Mouse (Mus musculus) lung, adult 2 months (tissue): Measurements from ENCODE around the gene Apba3.

ENCODE experiments used
- CTCF ChIP-seq: fragments of 200-500 bp; IDR thresholded peaks from 2 replicates; pipeline ENCODE4 v1.5.1; 2011; ENCODE audit warnings: mild to moderate bottlenecking, low read length, control low read depth; ENCODE audit not compliant: insufficient read depth
- POLR2A ChIP-seq: fragments of 200-500 bp; IDR thresholded peaks from 2 replicates; pipeline ENCODE4 v1.6.1; 2011; ENCODE audit warnings: low read depth, mild to moderate bottlenecking, control low read depth, low read length, borderline replicate concordance; ENCODE audit errors: extremely low read depth

GRCm38 (mm10) chr10:81231436-81231835 is 35.3 kb upstream of the Apba3 start:
- TF ChIP-seq CTCF: no peak
- no peak for TF ChIP-seq POLR2A
